Mouse (Mus musculus): ENCODE data around the gene 2510009E07Rik. TPM values are rescaled to one million over a fixed set of nuclear protein-coding genes. Genes with fewer than 3 reads are reported as not detected.

2510009E07Rik gene
- polyA plus RNA-seq, 1 experiment from 2014 or later, result 12.5 TPM

DNA sequence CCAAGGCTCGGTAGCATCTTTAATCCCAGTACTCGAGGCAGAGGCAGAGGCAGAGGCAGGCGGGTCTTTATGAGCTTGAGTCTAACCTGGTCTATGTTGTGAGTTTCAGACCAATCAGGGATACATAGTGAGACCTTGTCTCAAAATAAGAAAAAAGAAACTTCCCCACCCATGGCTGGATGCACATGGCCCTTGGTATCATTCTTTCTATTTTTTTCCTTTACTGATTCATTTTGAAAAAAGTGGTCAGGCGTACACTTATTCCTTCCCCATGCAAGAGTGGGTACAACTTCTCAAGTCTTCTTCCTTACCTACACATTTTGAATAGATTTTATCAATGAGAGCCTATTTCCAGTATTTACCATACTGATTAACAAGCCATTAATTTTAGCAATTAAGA is 84.0 kb downstream of the 2510009E07Rik start:
- H3K36me3 ChIP-seq (ENCODE audit: control insufficient read depth, insufficient read depth, low read length), result no peaks in the 10 kb centered on the region
- H3K4me1 ChIP-seq (ENCODE audit: control insufficient read depth, insufficient read depth, low read length), result peaks cover 11% of the 10 kb centered on the region; the same call in 1 of the 2 replicates
- WGBS, result 89% methylated on average over 4 of the region's 4 CpGs
- no peak overlapping the region for H3K27ac ChIP-seq (ENCODE audit: low read depth, low read length)
- H3K4me3 ChIP-seq (ENCODE audit: low read length), result no peak overlapping the region
- no peaks in the 10 kb centered on the region for H3K9me3 ChIP-seq (ENCODE audit: control insufficient read depth, low read length)
- no peak for ATAC-seq (ENCODE audit: low FRiP score, low TSS enrichment)
- no peak overlapping the region for H3K9ac ChIP-seq (ENCODE audit: low read depth, low read length)
- H3K4me2 ChIP-seq (replicated peaks; ENCODE audit: low read depth, low read length), result no peak overlapping the region
- H3K27me3 ChIP-seq (ENCODE audit: control insufficient read depth, insufficient read depth, low read length), result no peaks in the 10 kb centered on the region

DNA sequence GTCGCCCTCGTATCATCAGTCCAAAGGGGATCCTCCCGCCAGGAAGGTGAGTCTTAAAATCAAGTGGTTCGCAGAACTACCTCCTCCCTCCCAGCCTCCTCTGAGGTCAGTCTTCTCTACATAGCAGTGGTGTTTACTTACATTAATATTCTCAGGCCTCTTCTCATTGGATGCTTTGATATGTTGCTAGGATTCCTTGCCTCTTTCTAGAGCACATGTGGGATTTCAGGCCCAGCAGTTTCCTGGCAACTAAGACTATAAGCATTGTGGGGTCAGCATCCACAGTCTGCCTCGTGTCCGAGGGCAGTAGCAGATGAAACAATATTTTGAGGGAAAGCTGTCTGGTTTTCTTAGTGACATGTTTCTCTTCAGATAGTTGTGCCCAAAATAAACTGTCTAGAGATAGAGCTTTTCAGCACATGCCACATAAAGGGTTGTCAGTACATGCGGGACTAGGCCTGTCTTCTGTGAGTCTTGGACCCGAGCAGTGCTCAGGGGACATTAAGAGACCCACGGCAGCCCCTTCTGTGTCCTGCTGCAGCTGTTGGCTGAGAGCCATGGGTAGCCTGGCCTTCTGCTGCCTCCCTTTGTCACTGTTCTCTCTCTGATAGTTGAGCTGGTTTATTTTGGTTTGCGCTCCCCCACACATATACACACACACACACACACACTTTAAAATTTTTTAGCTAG is 86.1 kb downstream of the 2510009E07Rik start:
- H3K9me3 ChIP-seq (ENCODE audit: control insufficient read depth, low read length), result no peaks in the 10 kb centered on the region
- H3K27me3 ChIP-seq (ENCODE audit: control insufficient read depth, insufficient read depth, low read length), result no peaks in the 10 kb centered on the region
- no peak overlapping the region for H3K27ac ChIP-seq (ENCODE audit: low read depth, low read length)
- no peak for ATAC-seq (ENCODE audit: low FRiP score, low TSS enrichment)
- H3K9ac ChIP-seq (ENCODE audit: low read depth, low read length), result no peak overlapping the region
- peaks cover 11% of the 10 kb centered on the region; the same call in 1 of the 2 replicates for H3K4me1 ChIP-seq (ENCODE audit: control insufficient read depth, insufficient read depth, low read length)
- H3K36me3 ChIP-seq (ENCODE audit: control insufficient read depth, insufficient read depth, low read length), result no peaks in the 10 kb centered on the region
- no peak overlapping the region for H3K4me2 ChIP-seq (replicated peaks; ENCODE audit: low read depth, low read length)
- H3K4me3 ChIP-seq (ENCODE audit: low read length), result no peak overlapping the region
- WGBS, result 71% methylated on average over 10 of the region's 10 CpGs

DNA sequence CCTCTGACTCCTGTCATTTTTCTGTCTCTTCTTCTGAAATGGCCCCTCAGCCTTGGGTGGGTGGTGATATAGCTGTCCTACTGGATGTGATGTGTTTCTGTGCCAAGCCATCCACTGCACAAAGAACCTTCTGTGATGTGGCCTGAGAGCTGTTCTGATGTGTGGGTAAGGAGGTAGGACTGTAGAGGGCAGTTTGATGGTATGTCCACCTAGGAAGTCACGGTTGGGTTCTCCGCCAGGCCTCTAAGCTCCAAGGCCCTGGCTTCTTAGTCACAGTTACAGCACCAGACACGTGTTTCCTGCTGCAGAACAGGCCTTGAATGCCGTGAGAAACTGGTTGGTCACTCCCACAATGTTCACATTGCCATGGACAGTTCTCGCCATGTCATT is 86.8 kb downstream of the 2510009E07Rik start:
- H3K27ac ChIP-seq (ENCODE audit: low read depth, low read length), result no peak overlapping the region

DNA sequence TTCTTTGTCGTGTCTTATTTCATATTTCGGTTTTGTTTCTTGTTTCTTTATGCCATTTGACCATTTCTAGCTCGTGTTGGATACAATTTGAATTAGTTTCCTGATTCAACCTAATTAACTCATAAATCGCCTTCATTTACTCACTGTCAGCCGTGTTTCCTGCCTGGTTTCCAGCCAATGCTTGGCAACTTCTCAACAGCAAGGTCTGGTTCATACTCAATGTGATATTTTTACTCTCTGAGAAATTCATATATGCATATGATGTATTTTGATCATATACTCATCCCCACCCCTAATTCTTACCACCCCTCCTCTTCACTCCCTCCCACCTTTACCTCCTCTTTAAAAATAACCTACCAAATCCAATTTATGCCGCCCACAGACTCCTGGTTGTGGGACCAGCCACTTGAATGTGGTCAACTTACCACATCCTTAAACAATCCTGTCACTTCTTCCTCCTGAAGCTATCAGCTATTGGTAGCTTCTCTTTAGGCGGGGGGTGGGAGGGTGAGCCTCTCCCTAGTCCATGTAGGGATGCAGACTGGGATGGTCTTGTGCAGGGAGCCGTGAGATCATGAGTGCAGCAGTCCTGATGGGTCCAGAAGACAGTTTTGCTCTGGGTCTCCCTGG is 87.3 kb downstream of the 2510009E07Rik start:
- ATAC-seq (ENCODE audit: low FRiP score, low TSS enrichment), result no peak
- no peak overlapping the region for H3K4me2 ChIP-seq (replicated peaks; ENCODE audit: low read depth, low read length)
- H3K36me3 ChIP-seq (ENCODE audit: control insufficient read depth, insufficient read depth, low read length), result no peaks in the 10 kb centered on the region
- no peaks in the 10 kb centered on the region for H3K27me3 ChIP-seq (ENCODE audit: control insufficient read depth, insufficient read depth, low read length)
- no peak overlapping the region for H3K9ac ChIP-seq (ENCODE audit: low read depth, low read length)
- H3K27ac ChIP-seq (ENCODE audit: low read depth, low read length), result no peak overlapping the region
- H3K4me1 ChIP-seq (ENCODE audit: control insufficient read depth, insufficient read depth, low read length), result peaks cover 11% of the 10 kb centered on the region; the same call in 1 of the 2 replicates
- WGBS, result 69% methylated on average over 8 of the region's 8 CpGs
- H3K4me3 ChIP-seq (ENCODE audit: low read length), result no peak overlapping the region
- H3K9me3 ChIP-seq (ENCODE audit: control insufficient read depth, low read length), result no peaks in the 10 kb centered on the region

More for the DNA sequence above, 86.8 kb downstream of the 2510009E07Rik start:
- WGBS, result 69% methylated on average over 5 of the region's 5 CpGs
- no peaks in the 10 kb centered on the region for H3K9me3 ChIP-seq (ENCODE audit: control insufficient read depth, low read length)
- no peak overlapping the region for H3K4me3 ChIP-seq (ENCODE audit: low read length)
- H3K9ac ChIP-seq (ENCODE audit: low read depth, low read length), result no peak overlapping the region
- no peaks in the 10 kb centered on the region for H3K36me3 ChIP-seq (ENCODE audit: control insufficient read depth, insufficient read depth, low read length)
- peaks cover 11% of the 10 kb centered on the region; the same call in 1 of the 2 replicates for H3K4me1 ChIP-seq (ENCODE audit: control insufficient read depth, insufficient read depth, low read length)
- ATAC-seq (ENCODE audit: low FRiP score, low TSS enrichment), result no peak
- H3K4me2 ChIP-seq (replicated peaks; ENCODE audit: low read depth, low read length), result no peak overlapping the region
- H3K27me3 ChIP-seq (ENCODE audit: control insufficient read depth, insufficient read depth, low read length), result no peaks in the 10 kb centered on the region

DNA sequence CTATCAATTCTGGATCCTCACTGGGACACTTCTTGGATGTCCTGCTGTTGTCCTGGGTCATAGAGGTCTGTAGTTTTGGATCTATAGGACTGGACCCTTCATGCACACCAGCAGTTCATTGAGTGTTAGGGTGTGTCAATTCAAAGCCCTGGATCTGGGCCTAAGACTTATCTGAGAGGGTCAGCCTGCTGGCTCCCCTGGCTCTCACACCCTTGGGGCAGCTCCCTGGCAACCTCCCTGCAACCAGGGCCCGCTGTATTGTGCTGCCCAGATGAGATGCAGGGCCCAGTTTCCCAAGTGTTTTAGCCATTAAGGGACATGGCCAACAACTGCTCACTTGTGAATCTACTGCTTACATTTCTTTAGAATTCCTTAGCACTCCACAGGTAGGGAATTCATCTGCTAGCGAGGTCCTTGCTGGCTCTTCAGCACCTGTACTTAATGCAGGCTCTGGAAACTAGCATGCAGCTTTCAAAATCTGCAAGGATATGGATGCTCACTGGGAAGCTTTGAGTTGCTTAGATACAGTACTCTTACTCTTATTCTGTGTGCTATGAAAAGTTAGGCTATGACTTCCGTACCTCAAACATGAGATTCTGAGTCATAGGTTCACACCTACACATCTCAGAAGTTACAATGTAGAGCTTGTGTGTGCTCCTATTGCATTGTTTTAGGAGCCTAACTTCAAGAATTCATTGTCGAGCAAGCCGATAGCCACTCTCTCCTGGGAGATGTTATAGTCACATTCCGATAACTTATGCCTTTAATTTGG is 88.0 kb downstream of the 2510009E07Rik start:
- no peak overlapping the region for H3K4me2 ChIP-seq (replicated peaks; ENCODE audit: low read depth, low read length)
- ATAC-seq (ENCODE audit: low FRiP score, low TSS enrichment), result no peak
- no peak overlapping the region for H3K9ac ChIP-seq (ENCODE audit: low read depth, low read length)
- 82% methylated on average over 6 of the region's 6 CpGs for WGBS
- H3K27me3 ChIP-seq (ENCODE audit: control insufficient read depth, insufficient read depth, low read length), result no peaks in the 10 kb centered on the region
- H3K36me3 ChIP-seq (ENCODE audit: control insufficient read depth, insufficient read depth, low read length), result no peaks in the 10 kb centered on the region
- H3K9me3 ChIP-seq (ENCODE audit: control insufficient read depth, low read length), result no peaks in the 10 kb centered on the region
- H3K4me3 ChIP-seq (ENCODE audit: low read length), result no peak overlapping the region
- no peak overlapping the region for H3K27ac ChIP-seq (ENCODE audit: low read depth, low read length)
- peaks cover 11% of the 10 kb centered on the region; the same call in 1 of the 2 replicates for H3K4me1 ChIP-seq (ENCODE audit: control insufficient read depth, insufficient read depth, low read length)

DNA sequence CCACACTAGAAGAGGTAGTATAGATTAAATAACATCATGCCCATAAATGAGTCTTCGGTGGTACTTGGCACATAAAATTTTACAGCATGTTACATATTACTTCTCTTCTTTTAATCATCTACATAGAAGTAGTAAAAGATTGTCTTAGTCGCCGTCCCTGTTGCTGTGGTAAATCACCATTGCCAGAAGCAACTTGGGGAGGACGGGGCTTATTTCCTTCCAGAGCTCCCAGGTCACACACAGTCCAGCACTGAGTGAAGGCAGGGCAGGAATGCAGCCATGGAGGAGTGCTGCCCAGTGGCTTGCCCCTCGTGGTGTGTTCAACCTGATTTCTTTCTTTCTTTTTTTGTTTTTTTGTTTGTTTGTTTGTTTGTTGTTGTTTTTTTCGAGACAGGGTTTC is 90.1 kb downstream of the 2510009E07Rik start:
- 62% methylated on average over 6 of the region's 6 CpGs for WGBS
- H3K4me3 ChIP-seq (ENCODE audit: low read length), result no peak overlapping the region
- H3K9ac ChIP-seq (ENCODE audit: low read depth, low read length), result no peak overlapping the region
- H3K4me2 ChIP-seq (replicated peaks; ENCODE audit: low read depth, low read length), result no peak overlapping the region
- no peaks in the 10 kb centered on the region for H3K27me3 ChIP-seq (ENCODE audit: control insufficient read depth, insufficient read depth, low read length)
- peaks cover 11% of the 10 kb centered on the region; the same call in 1 of the 2 replicates for H3K4me1 ChIP-seq (ENCODE audit: control insufficient read depth, insufficient read depth, low read length)
- no peak for ATAC-seq (ENCODE audit: low FRiP score, low TSS enrichment)
- no peak overlapping the region for H3K27ac ChIP-seq (ENCODE audit: low read depth, low read length)
- no peaks in the 10 kb centered on the region for H3K36me3 ChIP-seq (ENCODE audit: control insufficient read depth, insufficient read depth, low read length)
- H3K9me3 ChIP-seq (ENCODE audit: control insufficient read depth, low read length), result no peaks in the 10 kb centered on the region

Other genes starting within 250 kb of the 2510009E07Rik start
- 1.1 and 1.9 TPM in 2 replicates for gene Ehhadh, start 93.1 kb upstream of the 2510009E07Rik start, polyA plus RNA-seq (2014; fragmentation: Nextera tagmentation; extraction: Ambion mirVana)
- gene Map3k13, start 99.7 kb upstream of the 2510009E07Rik start, polyA plus RNA-seq (2014; fragmentation: Nextera tagmentation; extraction: Ambion mirVana), result 0.60 and 1.2 TPM in 2 replicates